Mouse (Mus musculus) ES-E14 (cell line): Measurements from ENCODE around the gene Grb7.

Experiments used
- MAFK ChIP-seq: IDR thresholded peaks from 2 replicates; pipeline ENCODE4 v1.6.1; 2014; ENCODE audit warnings: mild to moderate bottlenecking, low read depth, low read length, inconsistent platforms; ENCODE audit not compliant: insufficient read depth
- ZC3H11A ChIP-seq: IDR thresholded peaks from 2 replicates; pipeline ENCODE4 v1.6.1; 2012; ENCODE audit warnings: low read depth, mild to moderate bottlenecking, inconsistent platforms, low read length, borderline replicate concordance
- ZNF384 ChIP-seq: IDR thresholded peaks from 2 replicates; pipeline ENCODE4 v1.6.1; 2012; ENCODE audit warnings: low read depth, low read length, inconsistent platforms

DNA sequence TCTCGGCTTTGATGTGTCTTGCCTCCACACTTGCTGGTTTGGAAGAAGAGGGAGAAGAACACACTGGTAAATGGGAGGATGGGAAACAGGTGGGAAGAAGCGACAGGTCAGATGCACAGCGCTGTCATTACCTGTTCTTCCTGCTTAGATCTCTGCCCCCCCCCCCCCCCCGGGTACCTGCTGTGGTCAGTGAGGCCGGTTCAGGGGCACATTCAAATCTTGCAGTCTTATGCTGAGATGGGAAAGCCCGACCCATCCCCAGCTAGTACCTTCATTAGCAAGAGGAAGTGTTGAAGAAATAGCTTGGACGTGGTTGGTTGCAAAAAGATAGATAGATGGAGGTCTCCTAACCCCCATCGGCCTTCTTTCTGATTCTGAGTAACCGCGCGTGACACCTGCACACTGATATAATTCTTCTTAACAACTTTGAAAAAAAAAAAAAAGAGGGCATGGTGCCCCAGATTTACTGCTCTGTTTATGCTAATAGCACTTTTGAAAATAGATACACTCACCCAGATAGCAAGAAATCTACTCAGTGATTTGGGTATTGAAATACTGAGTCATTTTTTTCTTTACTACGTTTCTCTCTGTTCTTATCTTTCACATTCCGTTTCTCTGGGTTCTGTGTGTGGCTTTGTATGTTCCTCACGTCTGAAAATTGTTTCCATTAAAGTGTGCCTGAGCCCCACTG, 31.0 kb downstream of the Grb7 start:
- TF ChIP-seq ZNF384 (no peak), MAFK (no peak), ZC3H11A (no peak)
